In genomic region chr11:23124198-23124951, GRCm38 (mm10) we compare ENCODE assay signal across 8 mouse cellular contexts.
DNase-seq lines count a peak whose midpoint lies in the region; ATAC-seq and TF ChIP-seq lines count a peak whose summit lies in the region.

No protein-coding gene starts in this region.

- DNase-seq in CH12.LX (ENCODE audit: extremely low read depth), result peak; percentile 64
- DNase-seq in adrenal gland, adult (ENCODE audit: inconsistent age in 2 of 2, low spot score in 1 of 2), result peak; percentile 44 to 75
- DNase-seq in embryo, embryonic 9.5 days (ENCODE audit: extremely low spot score), result peak; percentile 79
- DNase-seq in heart, embryonic 10.5 days (ENCODE audit: low spot score), result peak; percentile 85
- peak; percentile 33 to 36 for DNase-seq in kidney, adult 8-10 months
- peak; percentile 86 for DNase-seq in lung, embryonic 14.5 days
- DNase-seq in yolk sac, embryonic 10.5 days (ENCODE audit: low spot score), result peak; percentile 74

- peak overlapping the region; percentile 30 for H3K9ac ChIP-seq in CH12.LX (ENCODE audit: insufficient read depth, low read depth)
- peak overlapping the region; percentile 35 for H3K9ac ChIP-seq in lung, embryonic 14.5 days
- peak overlapping the region; percentile 41 for H3K9ac ChIP-seq in neural tube, embryonic 15.5 days (replicated peaks)

- H3K27me3 ChIP-seq in CH12.LX (replicated peaks), result no peaks in the 10 kb centered on the region
- H3K27me3 ChIP-seq in heart, embryonic 10.5 days (ENCODE audit: insufficient read depth, poor library complexity, severe bottlenecking), result no peaks in the 10 kb centered on the region
- H3K27me3 ChIP-seq in lung, embryonic 14.5 days (ENCODE audit: insufficient read depth, low read length), result no peaks in the 10 kb centered on the region
- H3K27me3 ChIP-seq in neural tube, embryonic 15.5 days (replicated peaks), result no peaks in the 10 kb centered on the region

- peak; percentile 98 for ATAC-seq in lung, embryonic 14.5 days (ENCODE audit: insufficient read depth)
- ATAC-seq in neural tube, embryonic 15.5 days (ENCODE audit: low FRiP score), result peak; percentile 99

- H3K79me2 ChIP-seq in CH12.LX (replicated peaks; ENCODE audit: control insufficient read depth, extremely low read depth, insufficient read depth, poor library complexity, severe bottlenecking), result no peaks in the 10 kb centered on the region

- in situ Hi-C loops in CH12.LX (cut with MboI; ENCODE audit: low pct_ligation_motif_present, low pct_unique_long_range_greater_than_20kb, low sequenced_read_pairs), result no loop called here

- peaks cover 4% of the 10 kb centered on the region for H3K9me3 ChIP-seq in CH12.LX (replicated peaks; ENCODE audit: low read length)
- no peaks in the 10 kb centered on the region for H3K9me3 ChIP-seq in heart, embryonic 10.5 days
- no peaks in the 10 kb centered on the region for H3K9me3 ChIP-seq in lung, embryonic 14.5 days (ENCODE audit: low read depth, low read length)
- H3K9me3 ChIP-seq in neural tube, embryonic 15.5 days (replicated peaks), result no peaks in the 10 kb centered on the region

- no peak overlapping the region for H3K27ac ChIP-seq in CH12.LX (ENCODE audit: insufficient read depth, low read depth)
- H3K27ac ChIP-seq in heart, embryonic 10.5 days, result no peak overlapping the region
- no peak overlapping the region for H3K27ac ChIP-seq in lung, embryonic 14.5 days (ENCODE audit: low read depth)
- no peak overlapping the region for H3K27ac ChIP-seq in neural tube, embryonic 15.5 days (replicated peaks)

- TF ChIP-seq POLR2A in CH12.LX (IDR thresholded peaks at IDR 0.05; ENCODE audit: low read depth, low read length), result peak; percentile 51; the same call in 1 of the 2 replicates

- 4% methylated on average over 25 of the region's 25 CpGs for WGBS in heart, embryonic 10.5 days
- 2% methylated on average over 25 of the region's 25 CpGs for WGBS in lung, embryonic 14.5 days
- 3% methylated on average over 25 of the region's 25 CpGs for WGBS in neural tube, embryonic 15.5 days

- peak overlapping the region; percentile 40 to 60 (median 41) for H3K4me3 ChIP-seq in CH12.LX (replicated peaks in 1 of 3; ENCODE audit: low read depth in 2 of 3, low read length in 2 of 3, poor library complexity in 1 of 3)
- H3K4me3 ChIP-seq in heart, embryonic 10.5 days, result peak overlapping the region; percentile 56
- H3K4me3 ChIP-seq in lung, embryonic 14.5 days (ENCODE audit: low read depth, low read length), result peak overlapping the region; percentile 31
- H3K4me3 ChIP-seq in neural tube, embryonic 15.5 days (replicated peaks), result peak overlapping the region; percentile 45

- no peak for TF ChIP-seq RAD21 in CH12.LX (IDR thresholded peaks at IDR 0.05; ENCODE audit: low read depth, low read length)

- no peaks in the 10 kb centered on the region for H3K36me3 ChIP-seq in CH12.LX (replicated peaks in 1 of 2; ENCODE audit: control insufficient read depth in 1 of 2, insufficient read depth in 1 of 2, low read length in 1 of 2)
- no peaks in the 10 kb centered on the region for H3K36me3 ChIP-seq in heart, embryonic 10.5 days
- H3K36me3 ChIP-seq in lung, embryonic 14.5 days (ENCODE audit: insufficient read depth), result no peaks in the 10 kb centered on the region
- no peaks in the 10 kb centered on the region for H3K36me3 ChIP-seq in neural tube, embryonic 15.5 days

- H3K4me1 ChIP-seq in CH12.LX (ENCODE audit: control insufficient read depth in 1 of 2, insufficient read depth in 2 of 2), result peaks cover 0 to 8% of the 10 kb centered on the region in 2 experiments; a peak in 2 of 4 replicates
- no peaks in the 10 kb centered on the region for H3K4me1 ChIP-seq in heart, embryonic 10.5 days
- no peaks in the 10 kb centered on the region for H3K4me1 ChIP-seq in lung, embryonic 14.5 days (ENCODE audit: insufficient read depth)
- H3K4me1 ChIP-seq in neural tube, embryonic 15.5 days, result peaks cover 5% of the 10 kb centered on the region

- H3K4me2 ChIP-seq in CH12.LX (ENCODE audit: insufficient read depth, low read depth, poor library complexity, severe bottlenecking), result peak overlapping the region; percentile 94
- peak overlapping the region; percentile 67 for H3K4me2 ChIP-seq in lung, embryonic 14.5 days
- peak overlapping the region; percentile 88 for H3K4me2 ChIP-seq in neural tube, embryonic 15.5 days

- no peak for TF ChIP-seq CTCF in CH12.LX (conservative IDR thresholded peaks at IDR 0.05 in 1 of 2, IDR thresholded peaks at IDR 0.05 in 1 of 2; ENCODE audit: low read depth in 2 of 2, low read length in 2 of 2)
- TF ChIP-seq CTCF in lung, embryonic 14.5 days (IDR thresholded peaks at IDR 0.05; ENCODE audit: low read depth), result no peak

- 0 out of 2 replicates have a peak, but pooled peaks have one; percentile 13 for TF ChIP-seq EP300 in CH12.LX (IDR thresholded peaks at IDR 0.05; ENCODE audit: low read length)

- dilution Hi-C loops in CH12.LX (cut with MboI; ENCODE audit: extremely low pct_ligation_motif_present, extremely low pct_unique_long_range_greater_than_20kb, low sequenced_read_pairs), result no loop called here

TF ChIP-seq in CH12.LX, 34 proteins besides CTCF, POLR2A, EP300 and RAD21:
- TF ChIP-seq MAX (IDR thresholded peaks at IDR 0.05; ENCODE audit: low read length) (no peak), BHLHE40 (IDR thresholded peaks at IDR 0.05; ENCODE audit: low read depth, low read length) (no peak), POLR2AphosphoS2 (IDR thresholded peaks at IDR 0.05; ENCODE audit: low read depth, low read length) (no peak), PAX5 (IDR thresholded peaks at IDR 0.05; ENCODE audit: low read length) (no peak), MAZ (IDR thresholded peaks at IDR 0.05; ENCODE audit: low read depth, low read length) (peak; percentile 71; the same call in 1 of the 2 replicates), IRF4 (IDR thresholded peaks at IDR 0.05; ENCODE audit: low read depth, low read length) (0 out of 2 replicates have a peak, but pooled peaks have one; percentile 18), RCOR1 (conservative IDR thresholded peaks at IDR 0.05; ENCODE audit: low read depth, low read length) (no peak), KAT2A (IDR thresholded peaks at IDR 0.05; ENCODE audit: insufficient replicate concordance, low read length) (no peak), TBP (conservative IDR thresholded peaks at IDR 0.05; ENCODE audit: low read depth, low read length) (0 out of 2 replicates have a peak, but pooled peaks have one; percentile 21), MXI1 (IDR thresholded peaks at IDR 0.05; ENCODE audit: low read depth, low read length) (peak; percentile 62), MEF2A (IDR thresholded peaks at IDR 0.05; ENCODE audit: borderline replicate concordance, low read depth, low read length) (no peak), USF1 (IDR thresholded peaks at IDR 0.05; ENCODE audit: low read depth, low read length) (no peak), SIN3A (IDR thresholded peaks at IDR 0.05; ENCODE audit: low read length) (0 out of 2 replicates have a peak, but pooled peaks have one; percentile 29), MYC (IDR thresholded peaks at IDR 0.05; ENCODE audit: low read depth, low read length) (0 out of 2 replicates have a peak, but pooled peaks have one; percentile 35)

Comparison
In these comparisons a context has a peak if more than half of its experiments do, and no peak if none do; other contexts are left out.
1. DNase-seq: peak in every context shown above with its lines; median percentile 86 in lung, embryonic 14.5 days; 85 in heart, embryonic 10.5 days; 79 in embryo, embryonic 9.5 days; 74 in yolk sac, embryonic 10.5 days; 64 in CH12.LX; 60 in adrenal gland, adult; 34 in kidney, adult 8-10 months.